Mouse (Mus musculus) small intestine, adult 2 months (tissue): ENCODE results near the gene Slc43a3. TPM values are rescaled to one million over a fixed set of nuclear protein-coding genes. Genes with fewer than 3 reads are reported as not detected.

ENCODE experiments used
- H3K27ac ChIP-seq: fragments of 200-500 bp; 2 replicates; pipeline ENCODE4 v1.5.1; 2012; ENCODE audit warnings: low read depth, low read length, control low read depth, inconsistent platforms; ENCODE audit not compliant: insufficient read depth
- H3K27me3 ChIP-seq: fragments of 200-500 bp; 2 replicates; pipeline ENCODE4 v1.6.1; 2012; ENCODE audit warnings: mild to moderate bottlenecking, moderate library complexity, low read length, inconsistent platforms; ENCODE audit not compliant: control insufficient read depth, insufficient read depth
- H3K36me3 ChIP-seq: fragments of 200-500 bp; 2 replicates; pipeline ENCODE4 v1.6.1; 2012; ENCODE audit warnings: mild to moderate bottlenecking, low read length, control low read depth, inconsistent platforms; ENCODE audit not compliant: control insufficient read depth, insufficient read depth
- H3K4me1 ChIP-seq: fragments of 200-500 bp; 2 replicates; pipeline ENCODE4 v1.6.1; 2012; ENCODE audit warnings: low read length, inconsistent platforms, mixed read lengths; ENCODE audit not compliant: control insufficient read depth, insufficient read depth, insufficient read length
- H3K4me3 ChIP-seq: fragments of 200-500 bp; 2 replicates; pipeline ENCODE4 v1.5.1; 2012; ENCODE audit warnings: low read depth, mild to moderate bottlenecking, control low read depth, inconsistent platforms, low read length, moderate library complexity
- CTCF ChIP-seq: fragments of 200-500 bp; IDR thresholded peaks from 2 replicates; pipeline ENCODE4 v1.5.1; 2012; ENCODE audit warnings: low read depth, mild to moderate bottlenecking, control low read depth, inconsistent platforms, low read length, moderate library complexity, mixed read lengths; ENCODE audit not compliant: insufficient replicate concordance, insufficient read length; ENCODE audit errors: extremely low read depth
- POLR2A ChIP-seq: fragments of 200-500 bp; IDR thresholded peaks from 2 replicates; pipeline ENCODE4 v1.6.1; 2012; ENCODE audit warnings: low read depth, mild to moderate bottlenecking, control low read depth, inconsistent platforms, low read length, moderate library complexity
- WGBS: fragments of 180-500 bp; shearing (Covaris S2); methylation state at CpG from one replicate; pipeline ENCODE4 v1.1.7; 2018; 5-methylcytosine and 5-hydroxymethylcytosine counted together
- polyA plus RNA-seq: library from polyadenylated mRNA; depleted of rRNA; stranded (reverse); fragments of >200 nt; gene quantifications from 2 replicates; pipeline ENCODE4 v1.2.3, GENCODE M21; 2012

Gene Slc43a3
- polyA plus RNA-seq, 1 experiment: 31.1 TPM

- TF ChIP-seq CTCF (no peak), POLR2A (no peak)
Measured at GRCm38 (mm10) chr2:84948721-84949120, 12.3 kb downstream of the Slc43a3 start.

GRCm38 (mm10) chr2:84951027-84951426 is 14.6 kb downstream of the Slc43a3 start:
- Histone ChIP-seq H3K27me3 (no peaks in the 10 kb centered on the region), H3K4me3 (no peak overlapping the region), H3K36me3 (no peaks in the 10 kb centered on the region; the same call in 1 of the 2 replicates), H3K4me1 (no peaks in the 10 kb centered on the region), H3K27ac (no peak overlapping the region)
- TF ChIP-seq CTCF: no peak
- no peak for TF ChIP-seq POLR2A
- WGBS: 81% methylated on average over 8 of the region's 8 CpGs

More at GRCm38 (mm10) chr2:84948721-84949120, 12.3 kb downstream of the Slc43a3 start:
- no peak overlapping the region for H3K27ac ChIP-seq
- no peaks in the 10 kb centered on the region for H3K4me1 ChIP-seq
- no peaks in the 10 kb centered on the region for H3K27me3 ChIP-seq
- H3K4me3 ChIP-seq: no peak overlapping the region
- H3K36me3 ChIP-seq: no peaks in the 10 kb centered on the region; the same call in 1 of the 2 replicates
- 29% methylated on average over 2 of the region's 2 CpGs for WGBS

GRCm38 (mm10) chr2:84952251-84952650 is 15.9 kb downstream of the Slc43a3 start:
- no peak for TF ChIP-seq POLR2A
- TF ChIP-seq CTCF: no peak
- H3K4me1 ChIP-seq: no peaks in the 10 kb centered on the region
- no peak overlapping the region for H3K27ac ChIP-seq
- H3K36me3 ChIP-seq: no peaks in the 10 kb centered on the region; the same call in 1 of the 2 replicates
- 80% methylated on average over 1 of the region's 1 CpGs for WGBS
- H3K4me3 ChIP-seq: no peak overlapping the region
- H3K27me3 ChIP-seq: no peaks in the 10 kb centered on the region

GRCm38 (mm10) chr2:84952693-84953092 is 16.3 kb downstream of the Slc43a3 start:
- no peak overlapping the region for H3K4me3 ChIP-seq
- 35% methylated on average over 4 of the region's 4 CpGs for WGBS
- no peaks in the 10 kb centered on the region for H3K4me1 ChIP-seq
- no peaks in the 10 kb centered on the region; the same call in 1 of the 2 replicates for H3K36me3 ChIP-seq
- no peak for TF ChIP-seq POLR2A
- H3K27ac ChIP-seq: no peak overlapping the region
- no peaks in the 10 kb centered on the region for H3K27me3 ChIP-seq

GRCm38 (mm10) chr2:84955435-84955834 is 19.1 kb downstream of the Slc43a3 start:
- Histone ChIP-seq H3K4me3 (no peak overlapping the region), H3K27me3 (no peaks in the 10 kb centered on the region), H3K36me3 (no peaks in the 10 kb centered on the region), H3K4me1 (no peaks in the 10 kb centered on the region), H3K27ac (no peak overlapping the region)
- 85% methylated on average over 9 of the region's 9 CpGs for WGBS
- TF ChIP-seq CTCF: no peak
- TF ChIP-seq POLR2A: no peak

- no peak overlapping the region for H3K4me3 ChIP-seq
- 56% methylated on average over 5 of the region's 5 CpGs for WGBS
- H3K36me3 ChIP-seq: no peaks in the 10 kb centered on the region
Measured at GRCm38 (mm10) chr2:84956274-84956673, 19.9 kb downstream of the Slc43a3 start.

GRCm38 (mm10) chr2:84958588-84959264 is 22.3 kb downstream of the Slc43a3 start:
- Histone ChIP-seq H3K4me3 (no peak overlapping the region), H3K36me3 (no peaks in the 10 kb centered on the region), H3K27ac (no peak overlapping the region), H3K4me1 (peaks cover 2% of the 10 kb centered on the region), H3K27me3 (no peaks in the 10 kb centered on the region)
- TF ChIP-seq POLR2A: no peak
- TF ChIP-seq CTCF: no peak
- WGBS: 75% methylated on average over 11 of the region's 11 CpGs

More at GRCm38 (mm10) chr2:84956274-84956673, 19.9 kb downstream of the Slc43a3 start:
- Histone ChIP-seq H3K27ac (no peak overlapping the region), H3K4me1 (no peaks in the 10 kb centered on the region), H3K27me3 (no peaks in the 10 kb centered on the region)
- peak; percentile 98 for TF ChIP-seq CTCF
- no peak for TF ChIP-seq POLR2A
